Mouse (Mus musculus) heart, embryonic 14.5 days (tissue): Measurements from ENCODE around the gene Rhpn2. TPM values are rescaled to one million over a fixed set of nuclear protein-coding genes. Genes with fewer than 3 reads are reported as not detected.
A peak's percentile ranks its signal among the peaks of the same experiment; 100 is the strongest.

Experiments
- ATAC-seq: fragments of 200-750 bp; cut with Nextera tagmentation; 2 replicates; pipeline ENCODE4 v1.8.0; 2017; ENCODE audit warnings: low read depth, moderate TSS enrichment; ENCODE audit not compliant: insufficient number of reproducible peaks, insufficient read depth, low FRiP score
- H3K27ac ChIP-seq, 2 experiments: fragments of 200-500 bp in 1 of 2; fragments of 300-500 bp in 1 of 2; sonication (generic) in 1 of 2; replicated peaks in 1 of 2; 2 replicates each; pipeline ENCODE4 v1.5.1; 2012 to 2014; ENCODE audit warnings: low read depth in 2 of 2, low read length in 2 of 2, control low read depth in 1 of 2, mild to moderate bottlenecking in 1 of 2, mixed read lengths in 1 of 2; ENCODE audit not compliant: control insufficient read depth in 1 of 2, insufficient read depth in 1 of 2
- H3K27me3 ChIP-seq: fragments of 300-500 bp; sonication (generic); 2 replicates; pipeline ENCODE4 v1.6.1; 2014; ENCODE audit warnings: mild to moderate bottlenecking, low read length, control low read depth; ENCODE audit not compliant: control insufficient read depth, insufficient read depth
- H3K36me3 ChIP-seq: fragments of 300-500 bp; sonication (generic); 2 replicates; pipeline ENCODE4 v1.6.1; 2014; ENCODE audit warnings: mild to moderate bottlenecking, control low read depth, low read length, mixed read lengths; ENCODE audit not compliant: control insufficient read depth, insufficient read depth
- H3K4me1 ChIP-seq, 2 experiments: fragments of 200-500 bp in 1 of 2; fragments of 300-500 bp in 1 of 2; sonication (generic) in 1 of 2; 2 replicates each; pipeline ENCODE4 v1.6.1; 2012 to 2014; ENCODE audit warnings: low read length in 2 of 2, control low read depth in 1 of 2, mixed read lengths in 1 of 2; ENCODE audit not compliant: control insufficient read depth in 2 of 2, insufficient read depth in 2 of 2
- H3K4me2 ChIP-seq: fragments of 300-500 bp; sonication (generic); 2 replicates; pipeline ENCODE4 v1.6.1; 2014; ENCODE audit warnings: mild to moderate bottlenecking, low read length
- H3K4me3 ChIP-seq, 2 experiments: fragments of 200-500 bp in 1 of 2; fragments of 300-500 bp in 1 of 2; sonication (generic) in 1 of 2; 2 replicates each; pipeline ENCODE4 v1.5.1; 2012 to 2014; ENCODE audit warnings: low read length in 2 of 2, mild to moderate bottlenecking in 2 of 2, control low read depth in 1 of 2, low read depth in 1 of 2, moderate library complexity in 1 of 2; ENCODE audit not compliant: control insufficient read depth in 1 of 2, insufficient read depth in 1 of 2
- H3K9ac ChIP-seq: fragments of 300-500 bp; sonication (generic); 2 replicates; pipeline ENCODE4 v1.6.1; 2014; ENCODE audit warnings: mild to moderate bottlenecking, low read length
- H3K9me3 ChIP-seq: fragments of 300-500 bp; sonication (generic); 2 replicates; pipeline ENCODE4 v1.6.1; 2016; ENCODE audit warnings: low read length, control low read depth; ENCODE audit not compliant: control insufficient read depth
- WGBS: fragments of 180-500 bp; shearing (Covaris S2); extraction: QIAGEN DNeasy Blood & Tissue Kit; methylation state at CpG from one replicate; pipeline ENCODE4 v1.1.7; 2014; 5-methylcytosine and 5-hydroxymethylcytosine counted together
- polyA plus RNA-seq: library from polyadenylated mRNA; unstranded; fragments of >200 nt; fragmentation: Nextera tagmentation; extraction: Ambion mirVana; gene quantifications from 2 replicates; pipeline ENCODE4 v1.2.1, GENCODE M21; 2014

Rhpn2 gene
- polyA plus RNA-seq, 1 experiment from 2014 or later: 5.1 TPM

- no peak for ATAC-seq
- Histone ChIP-seq H3K27ac (no peak overlapping the region), H3K27me3 (no peaks in the 10 kb centered on the region), H3K9me3 (no peaks in the 10 kb centered on the region), H3K4me1 (no peaks in the 10 kb centered on the region; a peak in 1 of 4 replicates), H3K9ac (no peak overlapping the region), H3K4me2 (no peak overlapping the region), H3K4me3 (no peak overlapping the region), H3K36me3 (no peaks in the 10 kb centered on the region)
- 88% methylated on average over 8 of the region's 8 CpGs for WGBS
Observed at GRCm38 (mm10) chr7:35349886-35350684, 16.1 kb downstream of the Rhpn2 start.

DNA sequence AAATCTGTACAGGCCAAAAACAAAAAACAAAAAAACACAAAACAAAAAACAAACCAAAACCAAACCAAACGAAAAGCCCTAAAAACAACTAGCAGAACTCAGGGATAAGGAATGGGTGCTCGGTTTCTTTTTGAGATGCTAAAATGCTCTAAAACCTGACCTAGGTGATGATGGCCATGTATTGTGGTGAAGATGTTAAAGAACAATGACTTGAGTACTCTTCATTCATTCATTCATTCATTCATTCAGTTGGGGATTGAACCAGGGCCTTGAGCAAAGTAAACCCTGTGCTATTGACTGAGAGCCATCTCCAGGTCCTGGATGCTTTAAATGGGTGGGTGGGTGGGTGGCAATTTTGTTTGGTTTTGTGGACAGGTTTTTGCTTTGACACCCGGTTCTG, 17.2 kb downstream of the Rhpn2 start:
- Histone ChIP-seq H3K9me3 (no peaks in the 10 kb centered on the region), H3K27ac (no peak overlapping the region), H3K27me3 (no peaks in the 10 kb centered on the region), H3K4me1 (no peaks in the 10 kb centered on the region; a peak in 1 of 4 replicates), H3K36me3 (no peaks in the 10 kb centered on the region), H3K4me3 (no peak overlapping the region), H3K4me2 (no peak overlapping the region), H3K9ac (no peak overlapping the region)
- no peak for ATAC-seq
- WGBS: 89% methylated on average over 3 of the region's 3 CpGs

GRCm38 (mm10) chr7:35353306-35353705, 19.3 kb downstream of the Rhpn2 start:
- ATAC-seq: no peak
- H3K4me2 ChIP-seq: no peak overlapping the region
- no peaks in the 10 kb centered on the region for H3K27me3 ChIP-seq
- H3K9ac ChIP-seq: no peak overlapping the region
- no peaks in the 10 kb centered on the region for H3K36me3 ChIP-seq
- H3K4me3 ChIP-seq: no peak overlapping the region
- H3K4me1 ChIP-seq: no peaks in the 10 kb centered on the region
- no peak overlapping the region for H3K27ac ChIP-seq
- H3K9me3 ChIP-seq: no peaks in the 10 kb centered on the region
- 95% methylated on average over 15 of the region's 15 CpGs for WGBS

- no peak overlapping the region for H3K4me2 ChIP-seq
- no peak for ATAC-seq
- no peak overlapping the region for H3K27ac ChIP-seq
- 58% methylated on average over 5 of the region's 5 CpGs for WGBS
- no peak overlapping the region for H3K4me3 ChIP-seq
- H3K4me1 ChIP-seq: no peaks in the 10 kb centered on the region
- no peaks in the 10 kb centered on the region for H3K9me3 ChIP-seq
- no peaks in the 10 kb centered on the region for H3K27me3 ChIP-seq
- H3K36me3 ChIP-seq: no peaks in the 10 kb centered on the region
- no peak overlapping the region for H3K9ac ChIP-seq
Observed at GRCm38 (mm10) chr7:35355303-35355872, 21.4 kb downstream of the Rhpn2 start.

DNA sequence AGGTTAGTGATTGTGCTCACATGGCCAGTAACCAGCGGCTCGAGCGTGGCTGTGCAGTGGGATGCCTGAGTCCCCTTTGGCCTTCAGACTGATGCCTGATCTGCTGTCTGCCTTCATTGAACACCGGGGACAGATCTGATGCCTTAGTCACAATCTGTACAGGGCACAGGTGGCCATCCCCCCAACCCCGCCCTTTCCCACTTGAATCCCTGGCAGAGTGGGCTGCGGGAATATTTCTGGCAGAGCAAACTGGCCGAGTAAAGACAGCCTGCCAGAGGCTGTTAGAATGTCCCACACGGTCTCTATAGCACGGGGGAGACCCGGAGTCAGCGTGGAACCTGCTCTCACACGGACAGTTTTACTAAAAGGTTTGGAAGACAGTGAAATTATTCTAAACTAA, 23.7 kb downstream of the Rhpn2 start:
- Histone ChIP-seq H3K27ac (no peak overlapping the region), H3K4me2 (no peak overlapping the region), H3K4me3 (no peak overlapping the region), H3K36me3 (no peaks in the 10 kb centered on the region), H3K9me3 (no peaks in the 10 kb centered on the region), H3K27me3 (no peaks in the 10 kb centered on the region), H3K4me1 (peaks cover 9 to 10% of the 10 kb centered on the region in 2 experiments), H3K9ac (no peak overlapping the region)
- WGBS: 75% methylated on average over 12 of the region's 12 CpGs
- ATAC-seq: no peak

- Histone ChIP-seq H3K27me3 (no peaks in the 10 kb centered on the region), H3K9me3 (no peaks in the 10 kb centered on the region), H3K9ac (peak overlapping the region; percentile 18; the same call in 1 of the 2 replicates), H3K36me3 (no peaks in the 10 kb centered on the region), H3K4me3 (no peak overlapping the region), H3K4me2 (no peak overlapping the region), H3K27ac (peak overlapping the region; percentile 12 to 17; a peak in 3 of 4 replicates), H3K4me1 (peaks cover 12 to 18% of the 10 kb centered on the region in 2 experiments)
- WGBS: 28% methylated on average over 5 of the region's 5 CpGs
- ATAC-seq: no peak
Observed at GRCm38 (mm10) chr7:35362253-35362652, 28.3 kb downstream of the Rhpn2 start.

DNA sequence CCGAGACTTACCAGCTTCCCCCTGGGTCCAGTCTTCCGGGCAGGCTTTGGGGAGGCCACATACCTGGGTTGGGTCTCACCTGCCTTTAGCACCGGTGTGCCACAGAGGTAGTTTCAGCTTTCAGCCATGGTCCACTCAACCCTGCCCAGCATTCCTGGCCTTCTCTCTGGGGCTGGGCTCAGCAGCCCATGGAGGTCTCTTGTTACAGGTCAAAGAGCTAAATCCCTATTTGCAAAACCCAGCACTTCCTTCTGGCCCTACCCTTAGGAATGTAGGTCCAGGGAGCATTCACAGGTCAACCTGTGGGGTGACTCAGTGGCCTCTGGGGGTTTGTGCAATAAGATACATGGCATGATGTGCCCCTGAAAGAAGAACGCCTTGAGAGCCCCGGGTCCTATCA, 28.9 kb downstream of the Rhpn2 start:
- 0 out of 2 replicates have a peak, but pooled peaks have one; percentile 23 for ATAC-seq
- peaks cover 2% of the 10 kb centered on the region; the same call in 1 of the 2 replicates for H3K9me3 ChIP-seq

More for the DNA sequence above, 28.9 kb downstream of the Rhpn2 start:
- WGBS: 69% methylated on average over 5 of the region's 5 CpGs
- Histone ChIP-seq H3K27me3 (no peaks in the 10 kb centered on the region), H3K4me3 (no peak overlapping the region), H3K4me1 (peaks cover 12 to 18% of the 10 kb centered on the region in 2 experiments), H3K36me3 (no peaks in the 10 kb centered on the region), H3K9ac (no peak overlapping the region), H3K4me2 (no peak overlapping the region), H3K27ac (no peak overlapping the region)
